Mouse (Mus musculus): ENCODE data around the gene Src.

DNA sequence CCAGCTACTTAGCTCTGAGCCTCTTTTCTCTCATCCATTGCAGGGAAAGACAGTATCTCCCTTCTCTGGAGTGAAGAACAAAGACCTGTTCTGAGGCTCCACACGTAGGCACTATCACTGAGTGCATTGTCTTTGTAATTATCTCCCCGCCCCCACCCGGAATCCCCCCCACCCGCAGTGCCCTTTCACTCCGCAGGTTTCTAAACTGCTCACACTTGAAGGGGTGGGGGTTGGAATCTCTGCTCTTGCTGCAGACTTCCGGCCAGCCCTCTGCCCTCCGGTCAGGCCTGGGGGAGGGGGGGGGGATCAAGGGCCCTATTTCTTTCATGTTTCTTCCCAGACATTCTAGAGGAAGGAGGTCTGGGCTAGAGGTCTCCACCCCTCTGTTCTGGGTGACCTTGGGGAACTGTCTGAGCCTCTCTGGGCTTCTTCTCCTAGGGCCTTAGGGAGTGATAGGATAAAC is 396 bp downstream of the Src start:
- TF ChIP-seq CTCF (IDR thresholded peaks at IDR 0.05; ENCODE audit: borderline replicate concordance, insufficient read depth, low read length) (no peak), POLR2A (IDR thresholded peaks at IDR 0.05; ENCODE audit: low read depth, low read length) (no peak)
